Mouse (Mus musculus): ENCODE measurements at regions not wholly inside any gene's neighbourhood (a gene's known extent, or its start where the extent isn't known, plus 50 kb on each side); places are given as distances from the start of the nearest gene placed in this dataset.

DNA sequence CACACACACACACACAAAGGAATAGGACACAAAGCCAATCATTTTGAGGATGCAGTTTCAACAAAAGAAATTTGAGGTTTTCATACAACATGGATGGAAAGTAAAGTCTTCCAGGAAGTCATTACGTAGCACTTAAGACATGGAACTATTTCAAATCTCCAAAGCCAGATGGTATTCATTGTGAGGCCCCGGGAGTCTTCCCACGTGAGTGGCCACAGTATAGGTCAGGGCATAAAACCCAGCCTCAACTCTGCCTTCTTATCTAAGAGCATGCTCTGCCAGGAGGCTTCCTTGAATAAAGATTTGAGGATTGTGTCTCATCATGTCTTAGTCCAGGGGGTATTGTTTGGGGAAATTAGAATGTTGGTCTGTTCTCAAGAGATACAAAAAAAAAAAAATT is 78.0 kb upstream of the Efna5 start:
- TF ChIP-seq CTCF (IDR thresholded peaks at IDR 0.05; ENCODE audit: extremely low read depth, insufficient read depth, low read length) (no peak), POLR2A (IDR thresholded peaks at IDR 0.05; ENCODE audit: extremely low read depth, insufficient read depth, low read length) (no peak)

Data from cortical plate, adult 2 months (tissue).